Mouse (Mus musculus) neural tube, embryonic 15.5 days (tissue): ENCODE data around the gene Zcchc3. TPM values are rescaled to one million over a fixed set of nuclear protein-coding genes. Genes with fewer than 3 reads are reported as not detected.

Experiments used
- ATAC-seq: fragments of 200-750 bp; cut with Nextera tagmentation; 2 replicates; pipeline ENCODE4 v1.8.0; 2017; ENCODE audit warnings: mild to moderate bottlenecking, moderate TSS enrichment, moderate library complexity; ENCODE audit not compliant: low FRiP score
- H3K27ac ChIP-seq: fragments of 300-500 bp; sonication (generic); replicated peaks from 2 replicates; pipeline ENCODE4 v1.5.1; 2015; ENCODE audit warnings: mild to moderate bottlenecking, inconsistent platforms
- H3K27me3 ChIP-seq: fragments of 300-500 bp; sonication (generic); replicated peaks from 2 replicates; pipeline ENCODE4 v1.6.1; 2015; ENCODE audit warnings: inconsistent platforms
- H3K36me3 ChIP-seq: fragments of 300-500 bp; sonication (generic); 2 replicates; pipeline ENCODE4 v1.6.1; 2015; ENCODE audit warnings: inconsistent platforms
- H3K4me1 ChIP-seq: fragments of 300-500 bp; sonication (generic); 2 replicates; pipeline ENCODE4 v1.6.1; 2015; ENCODE audit warnings: inconsistent platforms
- H3K4me2 ChIP-seq: fragments of 300-500 bp; sonication (generic); 2 replicates; pipeline ENCODE4 v1.6.1; 2015; ENCODE audit warnings: inconsistent platforms, mild to moderate bottlenecking, moderate library complexity
- H3K4me3 ChIP-seq: fragments of 300-500 bp; sonication (generic); replicated peaks from 2 replicates; pipeline ENCODE4 v1.5.1; 2015; ENCODE audit warnings: mild to moderate bottlenecking, inconsistent platforms
- H3K9ac ChIP-seq: fragments of 300-500 bp; sonication (generic); replicated peaks from 2 replicates; pipeline ENCODE4 v1.6.1; 2015; ENCODE audit warnings: mild to moderate bottlenecking, inconsistent platforms
- H3K9me3 ChIP-seq: fragments of 300-500 bp; sonication (generic); replicated peaks from 2 replicates; pipeline ENCODE4 v1.6.1; 2016; ENCODE audit warnings: inconsistent platforms
- WGBS: fragments of 180-500 bp; shearing (Covaris S2); methylation state at CpG from one replicate; pipeline ENCODE4 v1.1.7; 2015; ENCODE audit warnings: mixed read lengths; 5-methylcytosine and 5-hydroxymethylcytosine counted together
- polyA plus RNA-seq: library from polyadenylated mRNA; unstranded; fragments of >200 nt; fragmentation: Nextera tagmentation; extraction: Ambion mirVana; gene quantifications from 2 replicates; pipeline ENCODE4 v1.2.1, GENCODE M21; 2015

Zcchc3 gene
- 17.5 and 18.7 TPM in 2 replicates for polyA plus RNA-seq

GRCm38 (mm10) chr2:152414591-152415165 lies at the start of gene Zcchc3:
Gene Zcchc3, minus strand, starts transcription at chr2:152415027.
- H3K4me1 ChIP-seq = peaks cover 50% of the 10 kb centered on the region

GRCm38 (mm10) chr2:152459241-152459640 lies 44.4 kb upstream of the Zcchc3 start:
- H3K9ac ChIP-seq = no peak overlapping the region
- H3K27me3 ChIP-seq = no peaks in the 10 kb centered on the region
- WGBS = 53% methylated on average over 13 of the region's 13 CpGs
- H3K9me3 ChIP-seq = no peaks in the 10 kb centered on the region
- H3K4me3 ChIP-seq = no peak overlapping the region
- no peaks in the 10 kb centered on the region for H3K36me3 ChIP-seq
- no peak overlapping the region for H3K4me2 ChIP-seq
- ATAC-seq = no peak
- no peaks in the 10 kb centered on the region for H3K4me1 ChIP-seq
- H3K27ac ChIP-seq = no peak overlapping the region

More at GRCm38 (mm10) chr2:152414591-152415165, at the start of gene Zcchc3:
- H3K36me3 ChIP-seq = no peaks in the 10 kb centered on the region; the same call in 1 of the 2 replicates
- no peaks in the 10 kb centered on the region for H3K27me3 ChIP-seq
- H3K9me3 ChIP-seq = no peaks in the 10 kb centered on the region
- H3K4me2 ChIP-seq = peak within 1 kb of the TSS; percentile 91
- peak within 1 kb of the TSS; percentile 86 for H3K4me3 ChIP-seq
- peak; percentile 87 for ATAC-seq
- under 1% methylated on average over 58 of the region's 65 CpGs for WGBS
- peak within 1 kb of the TSS; percentile 98 for H3K27ac ChIP-seq
- H3K9ac ChIP-seq = peak within 1 kb of the TSS; percentile 86

GRCm38 (mm10) chr2:152452101-152452781 lies 37.4 kb upstream of the Zcchc3 start:
- H3K4me2 ChIP-seq = no peak overlapping the region
- no peaks in the 10 kb centered on the region for H3K9me3 ChIP-seq
- no peak overlapping the region for H3K27ac ChIP-seq
- no peaks in the 10 kb centered on the region for H3K4me1 ChIP-seq
- no peaks in the 10 kb centered on the region for H3K27me3 ChIP-seq
- no peak for ATAC-seq
- H3K4me3 ChIP-seq = no peak overlapping the region
- 75% methylated on average over 4 of the region's 4 CpGs for WGBS
- no peak overlapping the region for H3K9ac ChIP-seq
- H3K36me3 ChIP-seq = no peaks in the 10 kb centered on the region

- WGBS = 3% methylated on average over 5 of the region's 5 CpGs
- no peak overlapping the region for H3K4me2 ChIP-seq
- no peak for ATAC-seq
These were observed 35.4 kb upstream of the Zcchc3 start for GRCm38 (mm10) chr2:152450241-152450640.

GRCm38 (mm10) chr2:152447461-152447860 lies 32.6 kb upstream of the Zcchc3 start:
- Histone ChIP-seq H3K4me3 (no peak overlapping the region), H3K27ac (no peak overlapping the region), H3K27me3 (no peaks in the 10 kb centered on the region), H3K4me2 (no peak overlapping the region), H3K36me3 (no peaks in the 10 kb centered on the region), H3K9me3 (no peaks in the 10 kb centered on the region), H3K4me1 (no peaks in the 10 kb centered on the region), H3K9ac (no peak overlapping the region)
- 49% methylated on average over 5 of the region's 5 CpGs for WGBS
- no peak for ATAC-seq

More at GRCm38 (mm10) chr2:152450241-152450640, 35.4 kb upstream of the Zcchc3 start:
- Histone ChIP-seq H3K27me3 (no peaks in the 10 kb centered on the region), H3K36me3 (no peaks in the 10 kb centered on the region), H3K4me1 (no peaks in the 10 kb centered on the region), H3K4me3 (no peak overlapping the region), H3K27ac (no peak overlapping the region), H3K9me3 (no peaks in the 10 kb centered on the region), H3K9ac (no peak overlapping the region)

GRCm38 (mm10) chr2:152446642-152447041 lies 31.8 kb upstream of the Zcchc3 start:
- Histone ChIP-seq H3K9ac (no peak overlapping the region), H3K36me3 (no peaks in the 10 kb centered on the region), H3K4me2 (no peak overlapping the region), H3K4me3 (no peak overlapping the region), H3K27me3 (no peaks in the 10 kb centered on the region), H3K27ac (no peak overlapping the region), H3K9me3 (no peaks in the 10 kb centered on the region), H3K4me1 (no peaks in the 10 kb centered on the region)
- no peak for ATAC-seq
- WGBS = 73% methylated on average over 2 of the region's 2 CpGs

GRCm38 (mm10) chr2:152443281-152443680 lies 28.5 kb upstream of the Zcchc3 start:
- H3K4me2 ChIP-seq = no peak overlapping the region
- H3K4me1 ChIP-seq = no peaks in the 10 kb centered on the region
- no peak overlapping the region for H3K4me3 ChIP-seq
- no peaks in the 10 kb centered on the region for H3K9me3 ChIP-seq
- no peak overlapping the region for H3K9ac ChIP-seq
- H3K36me3 ChIP-seq = no peaks in the 10 kb centered on the region
- no peak overlapping the region for H3K27ac ChIP-seq
- ATAC-seq = no peak
- H3K27me3 ChIP-seq = no peaks in the 10 kb centered on the region; the same call in 1 of the 2 replicates
- 82% methylated on average over 8 of the region's 8 CpGs for WGBS

GRCm38 (mm10) chr2:152442322-152442721 lies 27.5 kb upstream of the Zcchc3 start:
- H3K9ac ChIP-seq = no peak overlapping the region
- peaks cover 1% of the 10 kb centered on the region; the same call in 1 of the 2 replicates for H3K4me1 ChIP-seq
- no peaks in the 10 kb centered on the region; the same call in 1 of the 2 replicates for H3K27me3 ChIP-seq
- no peak overlapping the region for H3K27ac ChIP-seq
- H3K4me3 ChIP-seq = no peak overlapping the region
- no peaks in the 10 kb centered on the region for H3K9me3 ChIP-seq
- no peak overlapping the region for H3K4me2 ChIP-seq
- WGBS = 79% methylated on average over 4 of the region's 4 CpGs
- no peaks in the 10 kb centered on the region for H3K36me3 ChIP-seq
- no peak for ATAC-seq

- no peak for ATAC-seq
- no peaks in the 10 kb centered on the region; the same call in 1 of the 2 replicates for H3K27me3 ChIP-seq
- WGBS = 77% methylated on average over 2 of the region's 2 CpGs
These were observed 25.0 kb upstream of the Zcchc3 start for GRCm38 (mm10) chr2:152439833-152440232.

GRCm38 (mm10) chr2:152438963-152439362 lies 24.1 kb upstream of the Zcchc3 start:
- H3K27me3 ChIP-seq = no peaks in the 10 kb centered on the region; the same call in 1 of the 2 replicates
- no peak overlapping the region for H3K27ac ChIP-seq
- WGBS = 70% methylated on average over 1 of the region's 1 CpGs
- H3K9ac ChIP-seq = no peak overlapping the region
- H3K4me2 ChIP-seq = no peak overlapping the region
- peaks cover 5% of the 10 kb centered on the region; the same call in 1 of the 2 replicates for H3K4me1 ChIP-seq
- no peaks in the 10 kb centered on the region for H3K9me3 ChIP-seq
- H3K4me3 ChIP-seq = no peak overlapping the region
- ATAC-seq = no peak
- H3K36me3 ChIP-seq = no peaks in the 10 kb centered on the region

More at GRCm38 (mm10) chr2:152439833-152440232, 25.0 kb upstream of the Zcchc3 start:
- Histone ChIP-seq H3K4me2 (no peak overlapping the region), H3K36me3 (no peaks in the 10 kb centered on the region), H3K9ac (no peak overlapping the region), H3K9me3 (no peaks in the 10 kb centered on the region), H3K4me1 (peaks cover 5% of the 10 kb centered on the region; the same call in 1 of the 2 replicates), H3K27ac (no peak overlapping the region), H3K4me3 (no peak overlapping the region)

- peaks cover 5% of the 10 kb centered on the region; the same call in 1 of the 2 replicates for H3K4me1 ChIP-seq
- peak overlapping the region; percentile 47 for H3K9ac ChIP-seq
- H3K9me3 ChIP-seq = no peaks in the 10 kb centered on the region
- peak overlapping the region; percentile 61 for H3K4me2 ChIP-seq
- 0 out of 2 replicates have a peak overlapping the region, but pooled peaks have one; percentile 20 for H3K27ac ChIP-seq
- WGBS = 3% methylated on average over 22 of the region's 23 CpGs
- H3K36me3 ChIP-seq = no peaks in the 10 kb centered on the region
- no peaks in the 10 kb centered on the region; the same call in 1 of the 2 replicates for H3K27me3 ChIP-seq
- H3K4me3 ChIP-seq = peak overlapping the region; percentile 27
- peak; percentile 93 for ATAC-seq
These were observed 22.4 kb upstream of the Zcchc3 start for GRCm38 (mm10) chr2:152436983-152437860.
